Mouse (Mus musculus): Measurements from ENCODE around the gene Gm10031. TPM values are rescaled to one million over a fixed set of nuclear protein-coding genes. Genes with fewer than 3 reads are reported as not detected.

Gene Gm10031
- polyA plus RNA-seq, 1 experiment from 2014 or later = 0.90 TPM

GRCm38 (mm10) chr1:156560500-156560899 is 36.7 kb downstream of the Gm10031 start:
- H3K36me3 ChIP-seq (ENCODE audit: control insufficient read depth, insufficient read depth, low read length) = no peaks in the 10 kb centered on the region
- H3K27ac ChIP-seq (ENCODE audit: low read depth, low read length) = no peak overlapping the region
- no peaks in the 10 kb centered on the region for H3K27me3 ChIP-seq (ENCODE audit: control insufficient read depth, insufficient read depth, low read length)
- H3K9me3 ChIP-seq (ENCODE audit: control insufficient read depth, low read length) = no peaks in the 10 kb centered on the region
- H3K4me2 ChIP-seq (ENCODE audit: low read depth, low read length) = peak overlapping the region; percentile 53
- H3K4me3 ChIP-seq (ENCODE audit: low read depth, low read length) = peak overlapping the region; percentile 88; the same call in 1 of the 2 replicates
- H3K4me1 ChIP-seq (ENCODE audit: control insufficient read depth, insufficient read depth, low read length) = peaks cover 4% of the 10 kb centered on the region; the same call in 1 of the 2 replicates
- ATAC-seq (ENCODE audit: low read depth) = no peak
- H3K9ac ChIP-seq (replicated peaks; ENCODE audit: low read depth, low read length) = no peak overlapping the region
- 89% methylated on average over 9 of the region's 9 CpGs for WGBS

- H3K4me2 ChIP-seq (ENCODE audit: low read depth, low read length) = no peak overlapping the region
- no peak overlapping the region for H3K4me3 ChIP-seq (ENCODE audit: low read depth, low read length)
- H3K27ac ChIP-seq (ENCODE audit: low read depth, low read length) = no peak overlapping the region
- WGBS = 55% methylated on average over 2 of the region's 2 CpGs
- H3K27me3 ChIP-seq (ENCODE audit: control insufficient read depth, insufficient read depth, low read length) = no peaks in the 10 kb centered on the region
- no peak for ATAC-seq (ENCODE audit: low read depth)
- H3K4me1 ChIP-seq (ENCODE audit: control insufficient read depth, insufficient read depth, low read length) = peaks cover 2% of the 10 kb centered on the region; the same call in 1 of the 2 replicates
- H3K36me3 ChIP-seq (ENCODE audit: control insufficient read depth, insufficient read depth, low read length) = no peaks in the 10 kb centered on the region
- no peaks in the 10 kb centered on the region for H3K9me3 ChIP-seq (ENCODE audit: control insufficient read depth, low read length)
- no peak overlapping the region for H3K9ac ChIP-seq (replicated peaks; ENCODE audit: low read depth, low read length)
Measured at GRCm38 (mm10) chr1:156565328-156565727, 41.5 kb downstream of the Gm10031 start.

- no peaks in the 10 kb centered on the region for H3K9me3 ChIP-seq (ENCODE audit: control insufficient read depth, low read length)
- no peak overlapping the region for H3K9ac ChIP-seq (replicated peaks; ENCODE audit: low read depth, low read length)
- no peaks in the 10 kb centered on the region for H3K36me3 ChIP-seq (ENCODE audit: control insufficient read depth, insufficient read depth, low read length)
- ATAC-seq (ENCODE audit: low read depth) = no peak
- WGBS = 94% methylated on average over 3 of the region's 3 CpGs
- no peak overlapping the region for H3K4me2 ChIP-seq (ENCODE audit: low read depth, low read length)
- H3K4me3 ChIP-seq (ENCODE audit: low read depth, low read length) = no peak overlapping the region
- no peak overlapping the region for H3K27ac ChIP-seq (ENCODE audit: low read depth, low read length)
- H3K27me3 ChIP-seq (ENCODE audit: control insufficient read depth, insufficient read depth, low read length) = no peaks in the 10 kb centered on the region
- no peaks in the 10 kb centered on the region for H3K4me1 ChIP-seq (ENCODE audit: control insufficient read depth, insufficient read depth, low read length)
Measured at GRCm38 (mm10) chr1:156566132-156566531, 42.3 kb downstream of the Gm10031 start.

DNA sequence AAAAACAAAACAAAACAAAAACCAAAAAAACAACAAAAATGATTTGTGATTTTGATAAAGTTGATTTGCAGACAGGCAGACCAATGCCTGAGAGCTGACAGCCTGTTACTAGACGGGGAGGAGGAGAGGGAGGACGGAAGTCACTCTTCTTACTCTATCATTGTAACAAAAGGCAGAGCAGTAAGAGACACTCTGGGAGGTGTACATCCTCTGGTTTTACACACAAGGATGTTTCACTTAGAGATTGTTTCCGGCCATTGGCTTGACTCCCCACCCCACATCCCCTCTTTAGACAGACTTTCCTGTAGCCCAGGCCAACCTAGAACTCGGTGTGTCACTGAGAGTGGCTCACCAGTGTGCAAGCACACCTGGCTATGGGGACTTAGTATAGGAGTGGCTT is 45.8 kb downstream of the Gm10031 start:
- Histone ChIP-seq H3K9ac (replicated peaks; ENCODE audit: low read depth, low read length) (no peak overlapping the region), H3K36me3 (ENCODE audit: control insufficient read depth, insufficient read depth, low read length) (no peaks in the 10 kb centered on the region), H3K9me3 (ENCODE audit: control insufficient read depth, low read length) (no peaks in the 10 kb centered on the region), H3K4me3 (ENCODE audit: low read depth, low read length) (no peak overlapping the region), H3K27me3 (ENCODE audit: control insufficient read depth, insufficient read depth, low read length) (no peaks in the 10 kb centered on the region), H3K4me1 (ENCODE audit: control insufficient read depth, insufficient read depth, low read length) (no peaks in the 10 kb centered on the region), H3K4me2 (ENCODE audit: low read depth, low read length) (no peak overlapping the region), H3K27ac (ENCODE audit: low read depth, low read length) (no peak overlapping the region)
- ATAC-seq (ENCODE audit: low read depth) = no peak
- WGBS = 77% methylated on average over 4 of the region's 4 CpGs

- H3K36me3 ChIP-seq (ENCODE audit: control insufficient read depth, insufficient read depth, low read length) = no peaks in the 10 kb centered on the region
- no peaks in the 10 kb centered on the region for H3K4me1 ChIP-seq (ENCODE audit: control insufficient read depth, insufficient read depth, low read length)
- H3K4me2 ChIP-seq (ENCODE audit: low read depth, low read length) = no peak overlapping the region
- H3K4me3 ChIP-seq (ENCODE audit: low read depth, low read length) = no peak overlapping the region
- H3K9ac ChIP-seq (replicated peaks; ENCODE audit: low read depth, low read length) = no peak overlapping the region
- H3K27ac ChIP-seq (ENCODE audit: low read depth, low read length) = no peak overlapping the region
- ATAC-seq (ENCODE audit: low read depth) = no peak
- no peaks in the 10 kb centered on the region for H3K9me3 ChIP-seq (ENCODE audit: control insufficient read depth, low read length)
- WGBS = 75% methylated on average over 4 of the region's 4 CpGs
- H3K27me3 ChIP-seq (ENCODE audit: control insufficient read depth, insufficient read depth, low read length) = no peaks in the 10 kb centered on the region
Measured at GRCm38 (mm10) chr1:156572952-156573351, 49.1 kb downstream of the Gm10031 start.

Other genes starting within 250 kb of the Gm10031 start
- gene Tdrd5, start 220.3 kb upstream of the Gm10031 start, polyA plus RNA-seq (2014; fragmentation: Nextera tagmentation; extraction: Ambion mirVana) = 1.1 and 2.7 TPM in 2 replicates
- 0.19 TPM in 2 replicates for gene Nphs2, start 213.3 kb upstream of the Gm10031 start, polyA plus RNA-seq (2014; fragmentation: Nextera tagmentation; extraction: Ambion mirVana)
- gene Gm2000, start 158.0 kb upstream of the Gm10031 start, polyA plus RNA-seq (2014; fragmentation: Nextera tagmentation; extraction: Ambion mirVana) = 560 and 566 TPM in 2 replicates
- 0.19 and 0.35 TPM in 2 replicates for gene Axdnd1, start 102.9 kb upstream of the Gm10031 start, polyA plus RNA-seq (2014; fragmentation: Nextera tagmentation; extraction: Ambion mirVana)
- gene Soat1, start 49.7 kb upstream of the Gm10031 start, polyA plus RNA-seq (2014; fragmentation: Nextera tagmentation; extraction: Ambion mirVana) = 8.9 and 9.5 TPM in 2 replicates
- gene Abl2, start 34.8 kb downstream of the Gm10031 start, polyA plus RNA-seq (2014; fragmentation: Nextera tagmentation; extraction: Ambion mirVana) = 9.8 and 10.1 TPM in 2 replicates
- gene Tor3a, start 150.3 kb downstream of the Gm10031 start, polyA plus RNA-seq (2014; fragmentation: Nextera tagmentation; extraction: Ambion mirVana) = 1.8 and 3.2 TPM in 2 replicates
- 28.5 and 37.2 TPM in 2 replicates for gene Fam20b, start 195.1 kb downstream of the Gm10031 start, polyA plus RNA-seq (2014; fragmentation: Nextera tagmentation; extraction: Ambion mirVana)